Mouse (Mus musculus): ENCODE measurements around the gene Lrrc72. TPM values are rescaled to one million over a fixed set of nuclear protein-coding genes. Genes with fewer than 3 reads are reported as not detected.

Lrrc72 gene
- not detected in 2 replicates for polyA plus RNA-seq (2012; rRNA removed)

GRCm38 (mm10) chr12:36253298-36253697, at the start of gene Lrrc72:
Lrrc72 (minus strand) TSS chr12:36253398.
- 94% methylated on average over 9 of the region's 9 CpGs for WGBS
- no peaks in the 10 kb centered on the region for H3K27me3 ChIP-seq (ENCODE audit: control insufficient read depth, insufficient read depth, low read length)
- DNase-seq: no peak
- H3K4me1 ChIP-seq (ENCODE audit: control insufficient read depth, insufficient read depth, low read length): no peaks in the 10 kb centered on the region
- TF ChIP-seq POLR2A (IDR thresholded peaks at IDR 0.05; ENCODE audit: borderline replicate concordance, insufficient read depth, low read length) (no peak), CTCF (IDR thresholded peaks at IDR 0.05; ENCODE audit: borderline replicate concordance, insufficient read depth, low read depth, low read length) (no peak)
- no peak within 1 kb of the TSS for H3K27ac ChIP-seq (ENCODE audit: insufficient read depth, low read length)
- H3K4me3 ChIP-seq (replicated peaks; ENCODE audit: insufficient read depth, low read depth, low read length): no peak within 1 kb of the TSS

- Histone ChIP-seq H3K27me3 (ENCODE audit: control insufficient read depth, insufficient read depth, low read length) (no peaks in the 10 kb centered on the region), H3K27ac (ENCODE audit: insufficient read depth, low read length) (no peak overlapping the region), H3K4me1 (ENCODE audit: control insufficient read depth, insufficient read depth, low read length) (no peaks in the 10 kb centered on the region; the same call in 1 of the 2 replicates), H3K4me3 (replicated peaks; ENCODE audit: insufficient read depth, low read depth, low read length) (no peak overlapping the region)
- peak in 1 of 2 experiments; percentile 7 for DNase-seq
- WGBS: 24% methylated on average over 12 of the region's 12 CpGs
- no peak for TF ChIP-seq CTCF (IDR thresholded peaks at IDR 0.05; ENCODE audit: borderline replicate concordance, insufficient read depth, low read depth, low read length)
- no peak for TF ChIP-seq POLR2A (IDR thresholded peaks at IDR 0.05; ENCODE audit: borderline replicate concordance, insufficient read depth, low read length)
Observed at GRCm38 (mm10) chr12:36302326-36302725, 49.1 kb upstream of the Lrrc72 start.

DNA sequence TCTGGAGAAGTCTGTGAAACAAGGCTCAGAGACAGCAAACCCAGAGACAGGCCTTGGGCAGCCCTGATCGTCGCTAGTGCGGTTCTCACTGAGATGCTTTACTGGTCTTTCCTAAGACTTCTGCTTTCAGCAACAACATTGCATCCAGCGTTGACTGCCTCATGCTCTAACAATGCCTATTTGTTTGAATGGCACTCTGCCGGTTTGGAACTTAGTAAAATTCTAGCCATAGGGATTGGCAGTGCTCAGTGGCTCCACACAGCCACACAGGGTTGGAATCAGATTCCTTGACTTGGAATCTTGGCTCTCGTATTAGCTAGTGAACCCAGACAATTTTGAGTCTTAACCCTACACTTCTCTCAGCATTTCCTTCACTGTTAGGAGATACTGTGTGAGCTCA, 38.1 kb upstream of the Lrrc72 start:
- no peak for TF ChIP-seq POLR2A (IDR thresholded peaks at IDR 0.05; ENCODE audit: borderline replicate concordance, insufficient read depth, low read length)
- TF ChIP-seq CTCF (IDR thresholded peaks at IDR 0.05; ENCODE audit: borderline replicate concordance, insufficient read depth, low read depth, low read length): no peak
- DNase-seq: no peak
- Histone ChIP-seq H3K27ac (ENCODE audit: insufficient read depth, low read length) (no peak overlapping the region), H3K4me3 (replicated peaks; ENCODE audit: insufficient read depth, low read depth, low read length) (no peak overlapping the region), H3K4me1 (ENCODE audit: control insufficient read depth, insufficient read depth, low read length) (no peaks in the 10 kb centered on the region), H3K27me3 (ENCODE audit: control insufficient read depth, insufficient read depth, low read length) (no peaks in the 10 kb centered on the region)
- 86% methylated on average over 6 of the region's 6 CpGs for WGBS

- H3K27ac ChIP-seq (ENCODE audit: insufficient read depth, low read length): no peak overlapping the region
- TF ChIP-seq POLR2A (IDR thresholded peaks at IDR 0.05; ENCODE audit: borderline replicate concordance, insufficient read depth, low read length) (no peak), CTCF (IDR thresholded peaks at IDR 0.05; ENCODE audit: borderline replicate concordance, insufficient read depth, low read depth, low read length) (no peak)
- H3K4me3 ChIP-seq (replicated peaks; ENCODE audit: insufficient read depth, low read depth, low read length): no peak overlapping the region
- no peaks in the 10 kb centered on the region for H3K4me1 ChIP-seq (ENCODE audit: control insufficient read depth, insufficient read depth, low read length)
- H3K27me3 ChIP-seq (ENCODE audit: control insufficient read depth, insufficient read depth, low read length): no peaks in the 10 kb centered on the region
- 88% methylated on average over 4 of the region's 4 CpGs for WGBS
- DNase-seq: no peak
Observed at GRCm38 (mm10) chr12:36290465-36290864, 37.3 kb upstream of the Lrrc72 start.

- no peak overlapping the region for H3K4me3 ChIP-seq (replicated peaks; ENCODE audit: insufficient read depth, low read depth, low read length)
- DNase-seq: peak; percentile 47 to 76
- no peak overlapping the region for H3K27ac ChIP-seq (ENCODE audit: insufficient read depth, low read length)
- no peaks in the 10 kb centered on the region for H3K4me1 ChIP-seq (ENCODE audit: control insufficient read depth, insufficient read depth, low read length)
- 7% methylated on average over 8 of the region's 8 CpGs for WGBS
- TF ChIP-seq POLR2A (IDR thresholded peaks at IDR 0.05; ENCODE audit: borderline replicate concordance, insufficient read depth, low read length) (no peak), CTCF (IDR thresholded peaks at IDR 0.05; ENCODE audit: borderline replicate concordance, insufficient read depth, low read depth, low read length) (no peak)
- no peaks in the 10 kb centered on the region for H3K27me3 ChIP-seq (ENCODE audit: control insufficient read depth, insufficient read depth, low read length)
Observed at GRCm38 (mm10) chr12:36289634-36290033, 36.4 kb upstream of the Lrrc72 start.

GRCm38 (mm10) chr12:36274823-36275222, 21.6 kb upstream of the Lrrc72 start:
- DNase-seq: no peak
- no peak overlapping the region for H3K27ac ChIP-seq (ENCODE audit: insufficient read depth, low read length)
- no peaks in the 10 kb centered on the region for H3K27me3 ChIP-seq (ENCODE audit: control insufficient read depth, insufficient read depth, low read length)
- H3K4me1 ChIP-seq (ENCODE audit: control insufficient read depth, insufficient read depth, low read length): no peaks in the 10 kb centered on the region
- no peak for TF ChIP-seq POLR2A (IDR thresholded peaks at IDR 0.05; ENCODE audit: borderline replicate concordance, insufficient read depth, low read length)
- TF ChIP-seq CTCF (IDR thresholded peaks at IDR 0.05; ENCODE audit: borderline replicate concordance, insufficient read depth, low read depth, low read length): no peak
- 50% methylated on average over 3 of the region's 3 CpGs for WGBS
- H3K4me3 ChIP-seq (replicated peaks; ENCODE audit: insufficient read depth, low read depth, low read length): no peak overlapping the region

- no peak overlapping the region for H3K4me3 ChIP-seq (replicated peaks; ENCODE audit: insufficient read depth, low read depth, low read length)
- no peaks in the 10 kb centered on the region for H3K27me3 ChIP-seq (ENCODE audit: control insufficient read depth, insufficient read depth, low read length)
- no peak overlapping the region for H3K27ac ChIP-seq (ENCODE audit: insufficient read depth, low read length)
- 88% methylated on average over 8 of the region's 8 CpGs for WGBS
- no peak for DNase-seq
- no peaks in the 10 kb centered on the region for H3K4me1 ChIP-seq (ENCODE audit: control insufficient read depth, insufficient read depth, low read length)
- TF ChIP-seq CTCF (IDR thresholded peaks at IDR 0.05; ENCODE audit: borderline replicate concordance, insufficient read depth, low read depth, low read length) (no peak), POLR2A (IDR thresholded peaks at IDR 0.05; ENCODE audit: borderline replicate concordance, insufficient read depth, low read length) (no peak)
Observed at GRCm38 (mm10) chr12:36267670-36268246, 14.6 kb upstream of the Lrrc72 start.

DNA sequence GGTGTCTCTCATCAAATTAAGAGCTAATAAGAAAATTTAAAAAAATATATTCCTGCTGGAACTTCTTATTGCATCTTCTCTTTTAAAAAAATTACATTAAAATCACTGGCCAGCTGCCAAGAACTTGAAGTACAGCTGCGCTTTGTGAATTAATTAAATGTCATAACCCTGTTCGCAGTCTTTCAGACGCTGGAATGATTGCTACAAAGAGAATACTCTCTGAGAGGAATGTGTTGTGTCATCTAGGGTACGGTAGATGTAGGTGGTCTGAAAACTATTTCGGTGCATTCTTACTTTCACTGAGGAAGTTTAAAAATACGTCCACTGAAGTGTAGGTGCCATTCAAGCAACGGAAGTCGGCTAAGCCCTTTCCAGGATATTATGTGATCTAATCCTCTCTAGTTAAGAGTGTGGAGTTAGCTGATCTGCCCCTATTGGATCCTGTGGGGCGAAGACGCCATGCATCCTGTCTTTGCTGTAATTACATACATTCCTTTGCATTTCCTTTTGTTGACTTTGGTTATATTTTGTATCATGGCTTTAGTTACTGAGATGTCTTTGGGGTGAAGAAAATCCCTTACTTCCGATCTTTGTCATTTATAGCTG, 9.0 kb upstream of the Lrrc72 start:
- Histone ChIP-seq H3K27ac (ENCODE audit: insufficient read depth, low read length) (no peak overlapping the region), H3K4me1 (ENCODE audit: control insufficient read depth, insufficient read depth, low read length) (no peaks in the 10 kb centered on the region), H3K4me3 (replicated peaks; ENCODE audit: insufficient read depth, low read depth, low read length) (no peak overlapping the region), H3K27me3 (ENCODE audit: control insufficient read depth, insufficient read depth, low read length) (no peaks in the 10 kb centered on the region)
- no peak for DNase-seq
- TF ChIP-seq CTCF (IDR thresholded peaks at IDR 0.05; ENCODE audit: borderline replicate concordance, insufficient read depth, low read depth, low read length) (no peak), POLR2A (IDR thresholded peaks at IDR 0.05; ENCODE audit: borderline replicate concordance, insufficient read depth, low read length) (no peak)
- WGBS: 61% methylated on average over 11 of the region's 11 CpGs

Data from cerebellum, adult 2 months (tissue).